Mouse (Mus musculus) midbrain, embryonic 15.5 days (tissue): Measurements from ENCODE around the gene Usp33. TPM values are rescaled to one million over a fixed set of nuclear protein-coding genes. Genes with fewer than 3 reads are reported as not detected.
"Not testable (repeated sequence)": the region's sequence is repeated elsewhere in the genome, so short reads cannot be mapped to it uniquely, and the experiment has no call there.

Source experiments
- ATAC-seq: fragments of 200-750 bp; cut with Nextera tagmentation; replicated peaks from 2 replicates; pipeline ENCODE4 v1.8.0; 2017; ENCODE audit warnings: moderate TSS enrichment
- H3K27ac ChIP-seq: fragments of 300-500 bp; sonication (generic); 2 replicates; pipeline ENCODE4 v1.5.1; 2015; ENCODE audit warnings: mild to moderate bottlenecking, inconsistent platforms
- H3K27me3 ChIP-seq: fragments of 300-500 bp; sonication (generic); replicated peaks from 2 replicates; pipeline ENCODE4 v1.6.1; 2015; ENCODE audit warnings: inconsistent platforms
- H3K36me3 ChIP-seq: fragments of 300-500 bp; sonication (generic); replicated peaks from 2 replicates; pipeline ENCODE4 v1.6.1; 2015; ENCODE audit warnings: inconsistent platforms
- H3K4me1 ChIP-seq: fragments of 300-500 bp; sonication (generic); 2 replicates; pipeline ENCODE4 v1.6.1; 2015; ENCODE audit warnings: inconsistent platforms
- H3K4me2 ChIP-seq: fragments of 300-500 bp; sonication (generic); 2 replicates; pipeline ENCODE4 v1.6.1; 2015; ENCODE audit warnings: inconsistent platforms, mild to moderate bottlenecking, moderate library complexity
- H3K4me3 ChIP-seq: fragments of 300-500 bp; sonication (generic); 2 replicates; pipeline ENCODE4 v1.5.1; 2015; ENCODE audit warnings: mild to moderate bottlenecking, inconsistent platforms
- H3K9ac ChIP-seq: fragments of 300-500 bp; sonication (generic); 2 replicates; pipeline ENCODE4 v1.6.1; 2015; ENCODE audit warnings: mild to moderate bottlenecking, inconsistent platforms
- H3K9me3 ChIP-seq: fragments of 300-500 bp; sonication (generic); 2 replicates; pipeline ENCODE4 v1.6.1; 2016; ENCODE audit warnings: inconsistent platforms
- WGBS: fragments of 180-500 bp; shearing (Covaris S2); methylation state at CpG from one replicate; pipeline ENCODE4 v1.1.7; 2015; ENCODE audit warnings: mixed read lengths; 5-methylcytosine and 5-hydroxymethylcytosine counted together
- polyA plus RNA-seq: library from polyadenylated mRNA; unstranded; fragments of >200 nt; fragmentation: Nextera tagmentation; extraction: Ambion mirVana; gene quantifications from 2 replicates; pipeline ENCODE4 v1.2.1, GENCODE M21; 2015

Usp33 gene
- polyA plus RNA-seq, 1 experiment from 2014 or later = 92.8 TPM

DNA sequence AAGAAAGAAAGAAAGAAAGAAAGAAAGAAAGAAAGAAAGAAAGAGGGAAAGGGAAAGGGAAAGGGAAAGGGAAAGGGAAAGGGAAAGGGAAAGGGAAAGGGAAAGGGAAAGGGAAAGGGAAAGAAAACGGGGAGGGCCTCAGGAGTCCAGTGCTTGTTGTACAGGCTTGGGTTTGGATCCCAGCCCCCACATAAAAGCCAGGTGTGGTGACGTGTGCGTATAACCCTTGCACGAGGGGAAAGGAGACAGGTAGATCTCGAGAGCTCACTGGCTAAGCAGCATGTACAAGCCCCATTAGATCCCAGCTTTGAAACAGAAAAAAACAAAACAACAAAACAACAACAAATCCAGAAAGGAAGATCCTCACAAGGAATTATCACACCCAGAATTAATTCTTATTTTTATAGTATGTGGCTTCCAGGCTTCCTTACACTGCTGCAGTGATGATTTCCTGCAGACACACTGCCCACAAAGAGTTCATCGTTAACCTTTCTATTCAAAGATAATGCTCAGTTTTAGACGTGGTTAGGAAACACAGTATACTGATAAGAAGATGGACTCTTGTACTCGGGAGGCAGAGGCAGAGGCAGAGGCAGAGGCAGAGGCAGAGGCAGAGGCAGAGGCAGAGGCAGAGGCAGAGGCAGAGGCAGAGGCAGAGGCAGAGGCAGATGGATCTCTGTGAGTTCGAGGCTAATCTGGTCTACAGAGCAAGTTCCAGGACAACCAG, 29.7 kb upstream of the Usp33 start:
- not testable (repeated sequence) for ATAC-seq, H3K27me3 ChIP-seq, H3K4me2 ChIP-seq, H3K4me3 ChIP-seq, H3K4me1 ChIP-seq, H3K9me3 ChIP-seq, H3K36me3 ChIP-seq, H3K9ac ChIP-seq, H3K27ac ChIP-seq
- WGBS = 88% methylated on average over 9 of the region's 9 CpGs

DNA sequence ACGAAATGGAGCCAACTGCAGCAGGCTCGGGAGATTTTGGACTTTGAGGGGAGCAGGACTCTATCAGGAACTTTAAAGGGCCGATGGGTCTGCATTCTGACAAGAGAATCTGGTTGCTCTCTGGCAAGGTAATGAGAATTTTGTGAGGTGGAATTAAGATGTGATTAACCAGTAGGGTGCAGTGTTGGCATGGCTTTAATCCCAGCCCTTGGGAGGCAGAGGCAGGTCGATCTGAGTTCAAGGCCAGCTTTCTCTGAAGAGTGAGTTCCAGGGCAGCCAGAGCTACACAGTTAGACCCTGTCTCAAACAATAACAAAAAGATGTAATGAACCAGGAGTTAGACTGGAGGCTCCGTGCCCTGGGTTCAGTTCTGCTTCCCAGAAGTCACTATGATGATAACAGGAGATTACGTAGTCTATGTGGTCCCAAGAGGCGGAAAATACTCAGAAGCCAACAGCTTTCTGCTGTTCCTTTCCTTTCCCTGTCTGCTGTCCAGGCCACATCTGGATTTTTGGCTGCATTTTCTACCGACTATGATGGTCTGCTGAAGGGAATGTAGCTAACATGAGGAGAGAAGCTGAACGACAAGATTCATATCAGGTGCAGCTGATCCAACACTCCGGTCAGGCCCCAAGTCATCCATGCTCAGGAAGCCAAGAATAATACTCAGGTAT, 25.2 kb upstream of the Usp33 start:
- ATAC-seq = no peak
- H3K9me3 ChIP-seq = no peaks in the 10 kb centered on the region
- WGBS = 92% methylated on average over 10 of the region's 10 CpGs

DNA sequence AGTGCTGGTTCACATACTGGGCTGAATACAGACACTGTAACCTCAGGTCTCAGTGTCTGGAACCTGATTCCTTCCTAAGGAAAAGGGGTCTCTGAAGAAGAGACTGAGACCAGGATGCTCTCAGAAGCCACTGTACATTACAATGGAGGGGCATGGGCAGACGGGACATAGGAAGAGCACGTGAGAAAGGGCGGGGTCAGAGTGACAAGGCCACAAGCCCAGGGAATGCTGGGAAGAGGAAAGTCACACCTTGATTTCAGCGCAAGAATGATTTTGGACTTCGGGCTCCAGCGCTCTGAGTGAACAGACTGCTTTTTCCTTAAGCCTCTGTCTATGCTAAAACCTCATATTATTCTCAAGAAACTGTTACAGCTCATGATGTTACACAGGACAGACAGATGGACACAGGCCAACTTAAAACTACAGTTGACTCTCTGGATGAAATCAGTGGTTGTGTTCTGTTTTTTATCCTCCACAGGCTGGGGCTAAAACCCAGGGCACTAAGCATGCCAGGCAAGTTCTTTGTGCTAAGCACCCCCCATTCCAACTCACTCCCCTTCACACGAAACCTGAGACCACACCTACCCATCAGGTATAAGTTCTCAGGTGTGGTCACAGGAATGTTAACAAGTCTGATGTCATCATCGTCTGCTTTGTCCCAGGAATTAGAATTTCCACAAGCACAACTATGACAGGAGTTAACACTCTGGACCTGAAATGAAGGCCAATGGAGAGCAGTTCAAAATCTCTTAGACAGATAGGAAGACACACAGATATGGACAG, 24.3 kb upstream of the Usp33 start:
- WGBS = 94% methylated on average over 8 of the region's 8 CpGs
- H3K36me3 ChIP-seq = peaks cover 11% of the 10 kb centered on the region; the same call in 1 of the 2 replicates
- H3K4me1 ChIP-seq = no peaks in the 10 kb centered on the region
- no peak overlapping the region for H3K9ac ChIP-seq
- H3K4me3 ChIP-seq = no peak overlapping the region
- H3K9me3 ChIP-seq = no peaks in the 10 kb centered on the region
- H3K4me2 ChIP-seq = no peak overlapping the region
- H3K27ac ChIP-seq = no peak overlapping the region
- H3K27me3 ChIP-seq = no peaks in the 10 kb centered on the region
- no peak for ATAC-seq

More for the DNA sequence above, 25.2 kb upstream of the Usp33 start:
- Histone ChIP-seq H3K4me1 (no peaks in the 10 kb centered on the region), H3K4me3 (no peak overlapping the region), H3K4me2 (no peak overlapping the region), H3K36me3 (peaks cover 11% of the 10 kb centered on the region; the same call in 1 of the 2 replicates), H3K27me3 (no peaks in the 10 kb centered on the region), H3K9ac (no peak overlapping the region), H3K27ac (no peak overlapping the region)

DNA sequence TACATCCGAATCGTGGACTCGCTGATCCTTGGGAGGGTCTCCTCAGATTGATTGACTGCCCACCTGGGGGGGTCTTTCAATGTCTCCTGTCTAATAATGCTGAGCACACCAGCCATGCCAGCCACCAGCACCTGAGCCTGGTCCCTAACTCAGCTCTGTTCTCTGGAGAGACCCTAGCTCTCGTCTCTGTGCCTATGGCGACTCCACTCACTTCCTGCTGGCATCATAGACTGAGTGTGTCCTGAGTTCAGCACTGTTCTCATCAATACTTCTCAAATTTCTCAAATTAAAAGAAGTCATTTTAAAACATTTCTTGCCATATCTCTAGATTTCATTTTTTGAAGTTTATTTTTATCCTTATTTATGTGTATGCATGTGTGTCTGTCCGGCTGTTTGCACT, 14.2 kb upstream of the Usp33 start:
- Histone ChIP-seq H3K4me1 (no peaks in the 10 kb centered on the region), H3K27ac (no peak overlapping the region), H3K27me3 (no peaks in the 10 kb centered on the region), H3K4me3 (no peak overlapping the region), H3K9me3 (no peaks in the 10 kb centered on the region), H3K9ac (no peak overlapping the region), H3K4me2 (no peak overlapping the region), H3K36me3 (peaks cover 21% of the 10 kb centered on the region)
- ATAC-seq = no peak
- 97% methylated on average over 6 of the region's 6 CpGs for WGBS

DNA sequence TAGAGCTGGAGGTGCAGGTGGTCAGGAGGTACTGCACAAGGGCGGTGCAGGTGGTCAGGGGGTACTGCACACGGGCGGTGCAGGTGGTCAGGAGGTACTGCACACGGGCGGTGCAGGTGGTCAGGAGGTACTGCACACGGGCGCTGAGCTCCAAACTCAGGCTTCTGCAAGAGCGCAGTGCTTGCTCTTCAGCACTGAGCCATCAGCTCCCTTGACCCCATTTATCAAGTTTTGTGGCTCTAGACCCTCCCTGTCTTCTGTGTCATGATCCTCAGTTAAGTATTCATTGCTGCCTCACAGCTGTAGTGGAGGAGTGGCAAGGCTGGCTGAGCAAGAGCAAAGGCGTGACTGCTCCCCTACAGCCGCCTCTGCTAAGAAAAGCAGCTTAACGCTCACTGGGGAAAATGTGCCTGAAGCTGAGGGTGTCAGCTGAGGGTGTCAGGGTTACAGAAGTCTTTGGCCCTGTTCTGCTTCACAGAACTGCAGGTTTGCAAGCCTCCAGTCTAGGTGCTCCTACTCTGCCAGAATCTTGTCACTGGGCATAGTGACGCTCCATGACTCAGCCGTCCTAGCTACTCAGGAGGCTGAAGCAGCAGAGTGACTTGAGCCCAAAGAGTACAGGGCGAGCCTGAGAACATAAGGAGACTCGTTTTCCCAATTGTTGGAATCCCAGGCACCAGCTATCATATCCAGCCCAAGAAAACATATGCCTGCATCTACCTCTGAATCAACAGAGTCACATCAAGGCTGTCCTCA, 13.6 kb upstream of the Usp33 start:
- Histone ChIP-seq H3K27me3 (no peaks in the 10 kb centered on the region), H3K9ac (no peak overlapping the region), H3K4me3 (no peak overlapping the region), H3K4me1 (no peaks in the 10 kb centered on the region), H3K4me2 (no peak overlapping the region), H3K27ac (no peak overlapping the region), H3K9me3 (no peaks in the 10 kb centered on the region), H3K36me3 (peaks cover 27% of the 10 kb centered on the region)
- ATAC-seq = no peak
- WGBS = 88% methylated on average over 15 of the region's 15 CpGs

DNA sequence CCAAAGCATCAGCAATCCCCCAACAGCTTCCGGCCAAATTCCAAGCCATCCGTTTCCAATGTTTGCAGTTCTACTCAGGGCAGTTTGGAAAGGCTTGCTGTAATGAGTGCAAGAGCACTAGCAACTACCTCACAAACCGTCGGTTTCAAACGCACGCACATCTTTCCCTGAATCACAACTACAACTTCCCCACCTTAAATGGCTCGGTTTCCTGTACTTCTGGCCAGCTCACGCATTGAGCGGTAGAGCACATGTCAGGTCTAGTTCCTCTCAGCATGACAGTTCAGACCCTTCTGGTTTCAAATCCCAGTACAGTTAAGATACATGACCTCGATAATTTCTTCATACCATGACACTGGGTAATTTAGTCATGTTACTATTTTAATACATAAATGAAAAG, 12.6 kb upstream of the Usp33 start:
- Histone ChIP-seq H3K4me1 (no peaks in the 10 kb centered on the region), H3K4me2 (no peak overlapping the region), H3K9me3 (no peaks in the 10 kb centered on the region), H3K27ac (no peak overlapping the region), H3K27me3 (no peaks in the 10 kb centered on the region), H3K9ac (no peak overlapping the region), H3K36me3 (peaks cover 27% of the 10 kb centered on the region), H3K4me3 (no peak overlapping the region)
- no peak for ATAC-seq
- WGBS = 94% methylated on average over 10 of the region's 10 CpGs

DNA sequence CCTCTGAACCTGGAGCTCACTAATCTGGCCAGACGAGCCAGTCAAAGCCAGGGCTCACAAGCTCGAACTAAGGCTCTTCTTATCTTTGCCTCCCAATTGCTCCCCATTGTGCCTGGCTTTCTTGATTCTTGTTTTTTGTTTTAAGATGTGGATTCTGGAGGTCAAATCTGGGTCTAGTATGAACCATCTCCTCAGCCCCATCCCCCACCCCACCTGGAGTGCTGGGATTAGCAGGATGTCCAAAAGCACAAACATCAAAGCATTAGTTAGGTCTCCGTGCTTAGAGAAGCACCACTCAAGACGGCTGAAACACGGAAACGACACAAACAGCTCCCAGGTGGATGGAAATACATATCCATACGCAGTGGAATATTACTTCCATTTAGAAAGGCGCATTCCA, 10.2 kb upstream of the Usp33 start:
- Histone ChIP-seq H3K36me3 (peaks cover 27% of the 10 kb centered on the region), H3K27ac (no peak overlapping the region)
- WGBS = 71% methylated on average over 8 of the region's 8 CpGs

DNA sequence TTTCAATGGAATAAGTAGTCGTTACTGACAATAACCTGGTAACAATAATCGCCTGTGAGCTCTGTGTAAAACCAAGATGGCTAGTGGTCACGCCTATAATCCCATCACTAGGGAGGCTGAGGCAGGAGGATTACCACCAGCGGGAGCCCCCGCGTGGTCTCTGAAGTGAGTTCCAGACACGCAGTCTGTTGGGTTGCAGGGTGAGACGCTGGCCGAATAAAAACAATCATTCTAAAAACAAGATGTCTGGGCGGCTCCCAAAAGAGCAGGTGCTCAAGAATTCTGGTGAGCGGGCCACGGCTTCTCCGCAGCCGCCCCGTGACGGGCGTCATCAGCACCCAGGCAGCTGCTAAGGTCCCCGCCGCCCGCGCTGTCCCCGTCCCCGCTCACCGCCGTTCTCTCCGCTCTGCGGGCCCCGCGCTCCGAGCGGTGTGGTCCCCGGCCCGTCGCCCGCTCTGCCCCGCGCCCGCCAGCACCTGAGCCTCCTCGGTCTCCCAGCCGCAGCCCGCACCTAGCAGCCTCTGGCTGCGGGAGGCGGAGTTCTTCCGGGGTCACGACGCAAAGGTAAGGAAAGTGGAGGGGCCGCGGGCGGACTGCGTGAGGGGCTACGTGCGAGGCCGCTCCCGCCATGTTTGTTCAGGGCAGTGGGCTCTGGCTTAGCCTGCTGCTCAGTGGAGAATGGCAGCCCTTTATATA, 6.3 kb upstream of the Usp33 start, which contains the start of gene Miga1:
TSS of gene Miga1 (minus strand) at position 546 of the 696 bp plus-strand sequence.
- WGBS = 3% methylated on average over 54 of the region's 54 CpGs
- peak within 1 kb of the TSS; percentile 51 for H3K9ac ChIP-seq
- peaks cover 5% of the 10 kb centered on the region for H3K4me1 ChIP-seq
- peak within 1 kb of the TSS; percentile 46 for H3K4me2 ChIP-seq
- H3K27me3 ChIP-seq = no peaks in the 10 kb centered on the region
- H3K27ac ChIP-seq = peak within 1 kb of the TSS; percentile 76
- ATAC-seq = peak; percentile 96
- H3K4me3 ChIP-seq = peak within 1 kb of the TSS; percentile 66
- peaks cover 13% of the 10 kb centered on the region; the same call in 1 of the 2 replicates for H3K36me3 ChIP-seq
- no peaks in the 10 kb centered on the region for H3K9me3 ChIP-seq

More for the DNA sequence above, 10.2 kb upstream of the Usp33 start:
- Histone ChIP-seq H3K4me3 (no peak overlapping the region), H3K9ac (no peak overlapping the region), H3K27me3 (no peaks in the 10 kb centered on the region), H3K4me1 (peaks cover 5% of the 10 kb centered on the region), H3K9me3 (no peaks in the 10 kb centered on the region), H3K4me2 (no peak overlapping the region)
- ATAC-seq = no peak

DNA sequence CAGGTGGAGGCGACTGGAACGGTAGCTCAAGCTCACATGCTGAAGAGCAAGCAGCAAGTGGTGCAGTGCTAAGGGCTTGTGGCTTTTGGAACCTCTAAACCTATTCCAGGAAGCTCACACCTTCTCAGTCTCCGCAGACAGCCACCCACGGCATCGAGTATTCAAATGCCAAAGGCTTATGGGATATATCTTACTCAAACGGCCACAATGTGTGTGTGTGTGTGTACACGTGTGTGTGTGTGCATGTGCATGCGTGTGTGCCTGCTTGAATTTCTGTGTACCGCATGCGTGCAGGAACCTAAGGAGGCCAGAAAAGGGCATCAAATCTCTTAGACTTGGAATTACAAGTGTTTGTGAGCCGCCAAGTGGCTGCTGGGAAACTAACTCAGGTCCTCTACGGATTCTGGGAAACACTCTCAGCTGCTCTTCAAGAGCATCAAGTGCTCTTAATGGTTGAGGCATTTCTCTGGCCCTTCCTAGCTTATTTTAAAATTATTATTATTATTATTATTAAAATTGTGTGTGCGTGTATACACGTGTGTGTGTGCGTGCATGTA, 3.2 kb upstream of the Usp33 start:
- no peak overlapping the region for H3K4me3 ChIP-seq
- H3K9ac ChIP-seq = no peak overlapping the region
- no peak for ATAC-seq
- H3K27me3 ChIP-seq = no peaks in the 10 kb centered on the region
- no peak overlapping the region for H3K27ac ChIP-seq
- H3K4me1 ChIP-seq = peaks cover 16% of the 10 kb centered on the region
- no peak overlapping the region for H3K4me2 ChIP-seq
- H3K9me3 ChIP-seq = no peaks in the 10 kb centered on the region
- H3K36me3 ChIP-seq = no peaks in the 10 kb centered on the region
- 89% methylated on average over 15 of the region's 15 CpGs for WGBS

DNA sequence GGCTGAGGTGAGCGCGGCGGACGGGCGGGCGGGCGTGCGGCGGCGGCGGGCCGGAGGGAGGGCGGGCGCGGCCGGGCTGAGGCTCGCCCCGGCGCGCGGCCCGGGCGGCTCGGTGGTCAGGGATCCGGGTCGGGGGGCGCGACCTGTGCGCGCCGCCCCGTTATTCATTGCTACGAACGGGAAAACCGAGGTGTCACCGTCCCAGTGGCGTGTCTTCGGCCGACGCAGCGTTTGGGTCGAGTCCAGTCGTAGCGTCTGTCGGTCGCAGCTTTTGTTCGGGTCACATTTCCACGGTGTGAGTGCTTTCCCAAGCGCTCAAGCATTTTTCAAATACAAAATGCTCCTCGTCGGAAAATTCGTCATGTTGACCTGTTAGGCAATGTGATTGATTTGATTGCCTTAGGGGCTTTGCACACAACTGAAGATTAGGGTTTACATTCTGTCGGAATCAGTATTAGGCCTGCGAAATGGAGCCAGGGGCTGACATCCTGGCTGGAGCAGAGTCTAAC, 409 bp downstream of the Usp33 start:
- peak; percentile 68 for ATAC-seq

DNA sequence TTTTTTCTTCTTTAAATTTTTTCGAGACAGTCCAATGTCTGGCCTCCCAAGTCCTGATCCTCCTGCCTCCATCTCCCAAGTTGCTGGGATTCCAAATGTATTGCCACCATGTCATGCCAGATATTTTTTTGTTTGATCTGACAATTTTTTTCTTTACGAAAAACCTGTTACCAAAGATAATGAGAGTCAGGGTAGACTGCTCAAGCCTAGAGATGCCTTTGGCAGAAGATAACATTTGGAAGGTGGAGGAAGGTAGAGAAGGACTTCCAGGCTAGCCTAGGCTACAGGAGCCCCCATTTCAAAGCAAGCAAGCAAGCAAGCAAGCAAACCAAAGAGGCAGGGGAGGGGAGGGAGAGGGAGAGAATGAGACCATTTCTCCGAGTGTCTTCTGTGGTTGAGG, 949 bp downstream of the Usp33 start:
- Histone ChIP-seq H3K9me3 (no peaks in the 10 kb centered on the region), H3K4me1 (peaks cover 33% of the 10 kb centered on the region), H3K27me3 (no peaks in the 10 kb centered on the region), H3K9ac (peak overlapping the region; percentile 92), H3K4me2 (peak overlapping the region; percentile 51), H3K27ac (peak overlapping the region; percentile 86; the same call in 1 of the 2 replicates), H3K36me3 (no peaks in the 10 kb centered on the region), H3K4me3 (peak overlapping the region; percentile 78)
- no peak for ATAC-seq
- WGBS = 44% methylated on average over 3 of the region's 3 CpGs

More for the DNA sequence above, 409 bp downstream of the Usp33 start:
- 0% methylated on average over 32 of the region's 54 CpGs for WGBS
- no peaks in the 10 kb centered on the region for H3K27me3 ChIP-seq
- peak overlapping the region; percentile 86 for H3K27ac ChIP-seq
- peak overlapping the region; percentile 78 for H3K4me3 ChIP-seq
- H3K9me3 ChIP-seq = no peaks in the 10 kb centered on the region
- peaks cover 33% of the 10 kb centered on the region for H3K4me1 ChIP-seq
- peak overlapping the region; percentile 92 for H3K9ac ChIP-seq
- peak overlapping the region; percentile 51 for H3K4me2 ChIP-seq
- H3K36me3 ChIP-seq = no peaks in the 10 kb centered on the region
